Mouse (Mus musculus) hindbrain, embryonic 12.5 days (tissue): ENCODE data around the gene Tsacc. TPM values are rescaled to one million over a fixed set of nuclear protein-coding genes. Genes with fewer than 3 reads are reported as not detected.

Source experiments
- ATAC-seq: fragments of 200-750 bp; cut with Nextera tagmentation; 2 replicates; pipeline ENCODE4 v1.8.0; 2017; ENCODE audit warnings: moderate TSS enrichment; ENCODE audit not compliant: low FRiP score
- H3K27ac ChIP-seq: fragments of 300-500 bp; sonication (generic); 2 replicates; pipeline ENCODE4 v1.5.1; 2016; ENCODE audit warnings: mild to moderate bottlenecking
- H3K27me3 ChIP-seq: fragments of 300-500 bp; sonication (generic); 2 replicates; pipeline ENCODE4 v1.6.1; 2016; ENCODE audit warnings: mild to moderate bottlenecking
- H3K36me3 ChIP-seq: fragments of 300-500 bp; sonication (generic); 2 replicates; pipeline ENCODE4 v1.6.1; 2016; ENCODE audit warnings: mild to moderate bottlenecking
- H3K4me1 ChIP-seq: fragments of 300-500 bp; sonication (generic); 2 replicates; pipeline ENCODE4 v1.6.1; 2016
- H3K4me2 ChIP-seq: fragments of 300-500 bp; sonication (generic); replicated peaks from 2 replicates; pipeline ENCODE4 v1.6.1; 2016; ENCODE audit warnings: mild to moderate bottlenecking
- H3K4me3 ChIP-seq: fragments of 300-500 bp; sonication (generic); 2 replicates; pipeline ENCODE4 v1.5.1; 2016; ENCODE audit warnings: mild to moderate bottlenecking
- H3K9ac ChIP-seq: fragments of 300-500 bp; sonication (generic); 2 replicates; pipeline ENCODE4 v1.6.1; 2016; ENCODE audit warnings: mild to moderate bottlenecking, moderate library complexity
- H3K9me3 ChIP-seq: fragments of 300-500 bp; sonication (generic); replicated peaks from 2 replicates; pipeline ENCODE4 v1.6.1; 2016; ENCODE audit warnings: mild to moderate bottlenecking
- WGBS: fragments of 180-500 bp; shearing (Covaris S2); methylation state at CpG from one replicate; pipeline ENCODE4 v1.1.7; 2016; 5-methylcytosine and 5-hydroxymethylcytosine counted together
- polyA plus RNA-seq: library from polyadenylated mRNA; unstranded; fragments of >200 nt; fragmentation: Nextera tagmentation; extraction: Ambion mirVana; gene quantifications from 2 replicates; pipeline ENCODE4 v1.2.1, GENCODE M21; 2016

Gene Tsacc
- polyA plus RNA-seq: 10.1 and 11.2 TPM in 2 replicates

- peak; percentile 99 for ATAC-seq
- Histone ChIP-seq H3K36me3 (peaks cover 23% of the 10 kb centered on the region), H3K9me3 (no peaks in the 10 kb centered on the region), H3K4me1 (peaks cover 16% of the 10 kb centered on the region), H3K9ac (peak within 1 kb of the TSS; percentile 88), H3K27me3 (no peaks in the 10 kb centered on the region), H3K4me2 (peak within 1 kb of the TSS; percentile 91), H3K27ac (peak within 1 kb of the TSS; percentile 92), H3K4me3 (peak within 1 kb of the TSS; percentile 83)
- WGBS: under 1% methylated on average over 44 of the region's 44 CpGs
These were observed at the start of gene Tsacc, which contains the start of gene Cct3 for GRCm38 (mm10) chr3:88296561-88297318. Gene Tsacc, minus strand, starts transcription at chr3:88296999. Gene Cct3, plus strand, starts transcription at chr3:88297116.

GRCm38 (mm10) chr3:88339006-88339405 lies 42.2 kb upstream of the Tsacc start:
- Histone ChIP-seq H3K9ac (no peak overlapping the region), H3K4me3 (no peak overlapping the region), H3K9me3 (no peaks in the 10 kb centered on the region), H3K36me3 (peaks cover 19% of the 10 kb centered on the region), H3K4me1 (peaks cover 29% of the 10 kb centered on the region), H3K27ac (no peak overlapping the region), H3K27me3 (no peaks in the 10 kb centered on the region), H3K4me2 (no peak overlapping the region)
- ATAC-seq: no peak
- WGBS: 80% methylated on average over 3 of the region's 3 CpGs

- H3K4me1 ChIP-seq: peaks cover 29% of the 10 kb centered on the region
- 96% methylated on average over 7 of the region's 7 CpGs for WGBS
- no peak for ATAC-seq
- no peak overlapping the region for H3K4me2 ChIP-seq
- no peaks in the 10 kb centered on the region for H3K27me3 ChIP-seq
- no peak overlapping the region for H3K4me3 ChIP-seq
- H3K27ac ChIP-seq: no peak overlapping the region
- H3K9ac ChIP-seq: no peak overlapping the region
- H3K9me3 ChIP-seq: no peaks in the 10 kb centered on the region
- peaks cover 12% of the 10 kb centered on the region for H3K36me3 ChIP-seq
These were observed 41.5 kb upstream of the Tsacc start for GRCm38 (mm10) chr3:88338316-88338715.

- H3K9me3 ChIP-seq: no peaks in the 10 kb centered on the region
- H3K27ac ChIP-seq: no peak overlapping the region
- peak overlapping the region; percentile 40 for H3K9ac ChIP-seq
- no peak for ATAC-seq
- peaks cover 29% of the 10 kb centered on the region for H3K4me1 ChIP-seq
- no peaks in the 10 kb centered on the region for H3K27me3 ChIP-seq
- peaks cover 3% of the 10 kb centered on the region for H3K36me3 ChIP-seq
- H3K4me2 ChIP-seq: peak overlapping the region; percentile 63
- H3K4me3 ChIP-seq: peak overlapping the region; percentile 86; the same call in 1 of the 2 replicates
- 83% methylated on average over 11 of the region's 11 CpGs for WGBS
These were observed 40.7 kb upstream of the Tsacc start for GRCm38 (mm10) chr3:88337367-88338020.

GRCm38 (mm10) chr3:88336058-88337013 lies 39.5 kb upstream of the Tsacc start, which contains the start of the genes Tmem79 and Smg5:
Gene Tmem79, minus strand, starts transcription at chr3:88336148.
Gene Smg5, plus strand, starts transcription at chr3:88336260.
- ATAC-seq: peak; percentile 95
- H3K4me3 ChIP-seq: peak within 1 kb of the TSS; percentile 86
- no peaks in the 10 kb centered on the region for H3K9me3 ChIP-seq
- no peaks in the 10 kb centered on the region for H3K27me3 ChIP-seq
- peaks cover 29% of the 10 kb centered on the region for H3K4me1 ChIP-seq
- no peaks in the 10 kb centered on the region for H3K36me3 ChIP-seq
- peak within 1 kb of the TSS; percentile 63 for H3K4me2 ChIP-seq
- H3K27ac ChIP-seq: peak within 1 kb of the TSS; percentile 96
- WGBS: 3% methylated on average over 61 of the region's 66 CpGs
- H3K9ac ChIP-seq: peak within 1 kb of the TSS; percentile 89

GRCm38 (mm10) chr3:88335436-88336053 lies 38.7 kb upstream of the Tsacc start:
- Histone ChIP-seq H3K9me3 (no peaks in the 10 kb centered on the region), H3K27me3 (no peaks in the 10 kb centered on the region), H3K36me3 (no peaks in the 10 kb centered on the region), H3K4me2 (peak overlapping the region; percentile 63), H3K9ac (peak overlapping the region; percentile 89), H3K27ac (peak overlapping the region; percentile 96), H3K4me1 (peaks cover 29% of the 10 kb centered on the region), H3K4me3 (peak overlapping the region; percentile 86)
- 2% methylated on average over 27 of the region's 27 CpGs for WGBS
- ATAC-seq: peak; percentile 52; the same call in 1 of the 2 replicates

GRCm38 (mm10) chr3:88334902-88335435 lies 38.2 kb upstream of the Tsacc start:
- H3K9me3 ChIP-seq: no peaks in the 10 kb centered on the region
- peak overlapping the region; percentile 86 for H3K4me3 ChIP-seq
- no peaks in the 10 kb centered on the region for H3K36me3 ChIP-seq
- H3K4me2 ChIP-seq: peak overlapping the region; percentile 63
- H3K9ac ChIP-seq: peak overlapping the region; percentile 89
- peaks cover 29% of the 10 kb centered on the region for H3K4me1 ChIP-seq
- H3K27ac ChIP-seq: no peak overlapping the region
- WGBS: 32% methylated on average over 3 of the region's 3 CpGs
- no peak for ATAC-seq
- no peaks in the 10 kb centered on the region for H3K27me3 ChIP-seq

GRCm38 (mm10) chr3:88334029-88334658 lies 37.3 kb upstream of the Tsacc start:
- Histone ChIP-seq H3K4me3 (no peak overlapping the region), H3K27me3 (no peaks in the 10 kb centered on the region), H3K9me3 (no peaks in the 10 kb centered on the region), H3K4me2 (no peak overlapping the region), H3K36me3 (peaks cover 5% of the 10 kb centered on the region; the same call in 1 of the 2 replicates), H3K4me1 (peaks cover 27% of the 10 kb centered on the region), H3K27ac (no peak overlapping the region), H3K9ac (no peak overlapping the region; the same call in 1 of the 2 replicates)
- no peak for ATAC-seq
- WGBS: 48% methylated on average over 12 of the region's 12 CpGs

GRCm38 (mm10) chr3:88331282-88331681 lies 34.5 kb upstream of the Tsacc start:
- H3K9me3 ChIP-seq: no peaks in the 10 kb centered on the region
- no peak overlapping the region for H3K27ac ChIP-seq
- no peak for ATAC-seq
- no peak overlapping the region for H3K4me2 ChIP-seq
- WGBS: 39% methylated on average over 2 of the region's 2 CpGs
- H3K4me3 ChIP-seq: no peak overlapping the region
- no peaks in the 10 kb centered on the region for H3K27me3 ChIP-seq
- H3K36me3 ChIP-seq: peaks cover 26% of the 10 kb centered on the region
- peaks cover 9% of the 10 kb centered on the region for H3K4me1 ChIP-seq
- no peak overlapping the region for H3K9ac ChIP-seq

- no peak overlapping the region for H3K27ac ChIP-seq
- peaks cover 26% of the 10 kb centered on the region for H3K36me3 ChIP-seq
- H3K4me2 ChIP-seq: no peak overlapping the region
- ATAC-seq: no peak
- no peak overlapping the region for H3K4me3 ChIP-seq
- 0 out of 2 replicates have a peak overlapping the region, but pooled peaks have one; percentile 2 for H3K9ac ChIP-seq
- WGBS: 77% methylated on average over 5 of the region's 5 CpGs
- no peaks in the 10 kb centered on the region for H3K9me3 ChIP-seq
- no peaks in the 10 kb centered on the region for H3K27me3 ChIP-seq
- peaks cover 12% of the 10 kb centered on the region for H3K4me1 ChIP-seq
These were observed 32.2 kb upstream of the Tsacc start for GRCm38 (mm10) chr3:88328956-88329355.

GRCm38 (mm10) chr3:88324951-88325405 lies 28.2 kb upstream of the Tsacc start, which contains the start of gene Glmp:
Gene Glmp, plus strand, starts transcription at chr3:88325023.
- Histone ChIP-seq H3K9me3 (no peaks in the 10 kb centered on the region), H3K4me3 (peak within 1 kb of the TSS; percentile 63), H3K27me3 (no peaks in the 10 kb centered on the region), H3K27ac (no peak within 1 kb of the TSS), H3K4me1 (peaks cover 12% of the 10 kb centered on the region), H3K4me2 (peak within 1 kb of the TSS; percentile 78), H3K36me3 (peaks cover 57% of the 10 kb centered on the region), H3K9ac (peak within 1 kb of the TSS; percentile 67)
- 2% methylated on average over 10 of the region's 10 CpGs for WGBS
- peak; percentile 70 for ATAC-seq
